Mouse (Mus musculus) liver, postnatal 0 days (tissue): Measurements from ENCODE around the gene Tmem251.

Experiments
- CTCF ChIP-seq: sonication (generic); IDR thresholded peaks from 2 replicates; pipeline ENCODE4 v1.5.1; 2016; ENCODE audit warnings: antibody characterized with exemption, low read depth
- EP300 ChIP-seq: IDR thresholded peaks from 2 replicates; pipeline ENCODE4 v1.6.1; 2016; ENCODE audit warnings: antibody characterized with exemption, low read depth, mild to moderate bottlenecking

GRCm38 (mm10) chr12:102696635-102697354 is 46.8 kb upstream of the Tmem251 start:
- TF ChIP-seq CTCF (no peak), EP300 (no peak)
